Mouse (Mus musculus) embryo, embryonic 10.5 days (tissue): ENCODE results near the gene Zfp882.
"Not testable (repeated sequence)": the region's sequence is repeated elsewhere in the genome, so short reads cannot be mapped to it uniquely, and the experiment has no call there.

Experiments
- DNase-seq: peaks from one replicate; pipeline ENCODE4 v3.0.0-alpha.2; 2015; ENCODE audit warnings: low spot score

Gene Zfp882

DNA sequence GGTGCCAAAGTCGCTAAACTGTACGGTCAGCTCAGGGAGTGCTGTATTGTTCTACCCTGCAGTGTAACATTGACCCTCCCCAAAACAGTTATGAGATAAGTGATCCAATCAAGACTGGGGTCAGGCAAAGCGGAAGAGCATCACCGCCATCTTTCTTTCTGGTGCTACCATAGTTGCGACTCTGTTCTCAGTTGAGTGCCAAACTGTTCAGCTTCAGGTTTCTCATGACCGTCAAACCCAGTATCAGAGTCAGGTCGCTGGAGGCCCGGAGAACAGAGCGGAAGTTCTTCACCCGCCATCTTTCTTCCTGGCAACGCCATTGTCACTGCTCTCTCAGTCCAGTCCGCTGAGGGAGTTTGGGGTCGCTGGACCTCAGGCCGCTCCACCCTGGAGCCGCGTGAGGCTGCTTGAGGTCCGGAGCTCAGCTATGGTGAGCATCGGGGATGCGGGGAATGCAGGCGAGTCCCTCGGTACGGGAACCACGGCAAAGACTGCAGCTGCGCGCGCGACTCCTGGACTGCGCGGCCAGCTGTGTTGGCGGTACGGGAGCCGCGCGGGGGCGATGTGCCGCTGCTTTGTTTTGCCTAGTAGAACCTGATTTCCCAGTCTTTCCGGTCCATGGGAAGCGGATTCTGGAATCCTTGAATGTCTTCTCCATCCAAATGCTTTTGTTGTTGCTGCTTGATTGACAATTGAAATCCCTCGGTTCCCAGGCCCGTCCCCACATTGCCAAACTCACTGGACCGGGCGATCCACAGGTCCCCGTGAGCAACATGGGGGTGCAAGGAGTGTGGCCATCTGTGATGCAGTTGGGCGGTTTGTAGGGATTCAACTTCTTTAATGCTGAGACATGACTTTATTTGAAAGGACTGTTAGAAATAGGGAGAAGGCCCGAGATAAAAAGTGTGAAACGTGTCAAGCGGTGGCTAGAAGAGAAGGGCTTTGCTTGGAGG lies at the start of gene Zfp882, which contains the start of gene Zfp617:
Gene Zfp882, plus strand, starts transcription at position 300 of the 953 bp plus-strand sequence.
Gene Zfp617, plus strand, starts transcription at position 327 of the 953 bp plus-strand sequence.
- peak; percentile 89 for DNase-seq

- DNase-seq: not testable (repeated sequence)
Observed at GRCm38 (mm10) chr8:71861551-71861950, 46.9 kb upstream of the Zfp882 start.

DNA sequence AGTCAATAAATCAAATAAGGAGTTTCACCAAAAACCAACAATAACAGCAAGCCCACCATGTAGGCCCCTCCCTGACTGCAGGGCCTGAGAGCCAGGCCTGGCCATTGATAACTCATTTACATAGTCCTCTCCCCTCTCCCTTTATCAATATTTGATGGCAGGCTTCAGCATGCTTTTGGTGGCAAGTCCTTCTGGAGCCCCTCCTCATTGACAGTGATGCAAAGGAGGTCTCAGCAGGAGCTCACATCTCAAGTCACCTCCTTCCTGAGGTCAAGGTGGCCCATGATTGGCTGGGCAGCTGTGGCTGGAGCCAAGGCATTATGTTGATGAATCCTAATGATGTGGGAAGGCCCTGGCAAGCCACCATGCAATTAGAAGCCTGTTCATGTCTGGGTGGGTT lies 46.4 kb upstream of the Zfp882 start:
- DNase-seq: not testable (repeated sequence)

DNA sequence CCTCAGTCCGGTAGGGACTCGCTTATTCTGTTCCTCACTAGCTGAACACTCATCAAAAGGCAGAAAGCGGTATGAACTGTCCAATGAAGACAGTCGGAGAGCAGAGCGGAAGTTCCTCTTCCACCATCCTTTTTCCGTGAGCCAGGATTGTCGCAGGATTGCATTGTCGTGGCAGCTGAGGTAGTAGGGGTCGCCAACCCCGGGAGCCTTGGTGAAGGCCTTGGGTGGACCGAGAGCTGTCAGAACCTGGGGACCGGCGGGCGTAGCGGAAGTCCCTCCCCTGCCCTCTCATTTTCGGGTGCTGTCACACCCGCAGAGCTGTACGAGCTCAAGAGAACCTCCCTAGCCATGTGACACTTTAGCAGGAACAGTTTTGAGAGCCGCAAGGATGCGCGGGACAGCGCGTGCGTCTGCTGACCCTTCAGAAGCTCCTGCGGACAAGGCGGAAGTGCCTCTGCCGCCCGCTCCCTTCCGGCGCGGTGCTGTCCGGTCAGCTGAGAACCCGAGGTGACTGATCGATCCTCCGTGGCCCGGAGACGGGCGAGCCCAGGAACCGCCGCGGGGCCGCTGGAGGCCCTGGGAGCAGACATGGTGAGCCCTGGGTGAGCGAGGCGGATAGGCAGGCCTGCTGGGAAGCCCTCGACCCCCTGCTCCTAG lies 26.7 kb upstream of the Zfp882 start, which contains the start of gene Zfp709:
Gene Zfp709, plus strand, starts transcription at position 402 of the 657 bp plus-strand sequence.
- DNase-seq: peak; percentile 75

DNA sequence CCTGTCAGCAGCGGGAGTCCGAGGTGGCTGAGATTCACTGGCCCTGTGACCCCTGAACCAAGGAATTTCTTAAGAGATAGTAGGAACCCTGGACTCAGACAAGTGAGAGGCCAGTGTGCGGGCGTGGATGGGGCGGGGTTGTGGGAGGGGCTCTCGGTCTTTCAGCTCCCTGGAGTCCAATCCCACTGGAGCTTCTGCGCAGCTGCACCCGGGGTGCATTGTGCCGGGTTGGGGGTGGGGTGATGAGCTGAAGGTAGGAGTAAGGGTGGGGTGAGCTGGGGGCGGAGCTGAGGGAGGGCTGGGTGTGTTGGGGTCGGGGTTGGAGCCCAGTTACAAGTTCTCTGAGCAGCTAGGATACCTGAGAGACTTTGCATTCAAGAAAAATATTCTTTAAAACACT lies 7.7 kb upstream of the Zfp882 start:
- not testable (repeated sequence) for DNase-seq

- not testable (repeated sequence) for DNase-seq
Observed at GRCm38 (mm10) chr8:71903084-71903483, 5.3 kb upstream of the Zfp882 start.

DNA sequence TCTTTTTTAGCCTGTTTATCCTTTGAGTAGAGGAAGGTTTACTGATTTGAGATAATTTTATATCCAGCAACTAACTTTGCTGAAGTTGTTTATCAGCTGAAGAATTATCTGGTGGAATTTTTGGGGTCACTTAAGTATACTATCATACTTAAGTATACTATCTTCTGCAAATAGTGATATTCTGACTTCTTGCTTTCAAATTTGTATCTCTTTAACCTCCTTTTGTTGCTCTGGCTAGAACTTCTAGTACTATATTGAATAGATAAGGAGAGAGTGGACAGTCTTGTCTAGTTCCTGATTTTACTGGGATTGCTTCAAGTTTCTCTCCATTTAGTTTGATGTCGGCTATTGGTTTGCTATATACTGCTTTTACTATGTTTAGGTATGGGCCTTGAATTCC lies 1.6 kb upstream of the Zfp882 start:
- DNase-seq: no peak

GRCm38 (mm10) chr8:71907798-71908257 lies 580 bp upstream of the Zfp882 start:
- no peak for DNase-seq

GRCm38 (mm10) chr8:71912286-71912685 lies 3.9 kb downstream of the Zfp882 start:
- no peak for DNase-seq

GRCm38 (mm10) chr8:71922567-71923401 lies 14.4 kb downstream of the Zfp882 start:
- peak; percentile 97 for DNase-seq

DNA sequence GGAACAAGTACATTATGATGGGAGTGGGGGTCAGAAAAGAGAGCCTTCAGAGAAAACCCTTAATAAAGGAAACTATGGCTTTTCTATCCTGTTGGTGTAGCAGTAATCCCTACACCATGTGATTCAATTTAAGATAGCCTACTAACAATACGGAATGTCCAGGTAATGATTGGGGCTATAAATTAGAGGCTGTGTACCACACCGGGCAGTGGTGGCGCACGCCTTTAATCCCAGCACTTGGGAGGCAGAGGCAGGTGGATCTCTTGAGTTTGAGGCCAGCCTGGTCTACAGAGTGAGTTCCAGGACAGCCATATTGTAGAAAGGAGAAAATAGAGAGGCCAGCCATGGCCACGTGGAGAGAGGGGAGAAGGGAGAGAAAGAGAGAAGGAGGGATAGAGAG lies 17.4 kb downstream of the Zfp882 start:
- no peak for DNase-seq

- DNase-seq: no peak
Observed at GRCm38 (mm10) chr8:71926551-71926950, 18.1 kb downstream of the Zfp882 start.

GRCm38 (mm10) chr8:71927779-71928178 lies 19.4 kb downstream of the Zfp882 start:
- no peak for DNase-seq

DNA sequence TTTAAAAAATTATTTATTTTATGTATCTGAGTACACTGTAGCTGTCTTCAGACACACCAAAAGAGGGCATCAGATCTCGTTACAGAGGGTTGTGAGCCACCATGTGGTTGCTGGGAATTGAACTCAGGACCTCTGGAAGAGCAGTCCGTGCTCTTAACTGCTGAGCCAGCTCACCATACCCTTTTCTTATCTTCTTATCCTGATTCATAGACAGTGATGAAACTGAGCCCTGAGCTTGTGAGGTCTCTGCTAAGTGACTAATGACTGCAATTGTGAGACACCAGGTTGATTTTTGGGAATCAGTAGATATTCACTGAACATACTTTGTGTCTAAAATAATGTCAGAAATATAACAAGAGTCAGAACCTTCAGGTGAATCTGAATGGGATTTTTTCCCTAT lies 29.6 kb downstream of the Zfp882 start:
- not testable (repeated sequence) for DNase-seq

DNA sequence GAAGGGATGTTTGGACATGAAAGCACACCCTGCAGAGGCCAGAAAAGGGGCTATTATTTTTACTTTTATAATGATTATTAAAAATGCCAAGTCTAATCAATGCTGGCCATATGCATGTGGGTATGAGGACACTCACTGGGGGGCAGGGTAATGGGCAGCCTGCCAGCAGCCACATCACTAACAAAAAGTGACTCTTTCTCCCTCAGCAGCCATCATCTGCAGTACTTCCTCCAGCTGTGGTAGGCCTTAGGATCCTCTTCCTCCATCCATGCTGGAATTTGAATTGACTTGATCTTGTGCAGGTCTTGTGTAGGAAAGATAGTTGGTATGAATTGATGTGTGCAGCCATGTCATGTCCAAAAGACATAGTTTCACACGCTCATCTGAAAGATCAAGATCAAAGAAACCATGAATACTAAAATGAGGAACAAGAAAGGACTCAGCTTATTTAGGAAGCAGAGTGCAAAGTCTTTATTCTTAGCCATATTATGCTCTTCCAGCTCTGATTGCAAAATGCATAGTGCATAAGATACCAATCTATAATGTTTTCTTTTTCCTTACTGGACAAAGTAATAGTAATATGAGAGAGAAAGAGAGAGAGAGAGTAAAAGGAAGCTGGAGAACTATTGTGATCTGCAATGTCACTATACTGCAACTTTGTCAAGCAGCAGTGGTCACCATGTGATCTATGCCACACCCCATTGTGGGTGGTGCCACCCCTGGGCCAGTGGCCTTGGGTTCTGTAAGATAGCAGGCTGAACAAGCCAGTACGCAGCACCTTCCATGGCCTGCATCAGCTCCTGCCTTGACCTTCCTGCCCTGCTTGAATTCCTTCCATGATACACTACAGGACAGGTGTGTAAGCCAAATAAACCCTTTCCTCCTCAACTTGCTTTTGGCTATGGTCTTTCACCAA lies 32.1 kb downstream of the Zfp882 start:
- DNase-seq: no peak

- DNase-seq: no peak
Observed at GRCm38 (mm10) chr8:71941776-71942175, 33.4 kb downstream of the Zfp882 start.

DNA sequence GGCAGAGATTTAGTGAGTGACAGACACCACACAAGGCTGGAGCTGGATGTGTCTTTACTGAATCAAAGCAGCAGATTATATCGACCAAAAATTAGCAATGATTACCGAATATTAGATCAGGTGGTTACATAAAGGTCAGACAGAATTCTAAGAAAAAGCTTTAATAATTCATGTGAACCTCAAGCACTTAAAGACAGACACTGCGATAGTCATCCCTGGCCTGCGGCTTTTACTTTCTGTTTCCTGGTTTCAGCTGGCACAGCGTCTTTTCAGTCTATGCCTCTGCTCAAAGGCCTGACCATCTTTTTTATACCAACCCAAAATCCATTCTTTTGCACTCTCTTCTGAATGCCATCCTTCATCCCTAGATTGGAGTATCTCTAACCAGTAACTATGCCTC lies 40.2 kb downstream of the Zfp882 start:
- no peak for DNase-seq

GRCm38 (mm10) chr8:71950482-71951221 lies 42.2 kb downstream of the Zfp882 start, which contains the start of gene Zfp961:
Zfp961 (plus strand) TSS chr8:71951038.
- peak; percentile 99 for DNase-seq

DNA sequence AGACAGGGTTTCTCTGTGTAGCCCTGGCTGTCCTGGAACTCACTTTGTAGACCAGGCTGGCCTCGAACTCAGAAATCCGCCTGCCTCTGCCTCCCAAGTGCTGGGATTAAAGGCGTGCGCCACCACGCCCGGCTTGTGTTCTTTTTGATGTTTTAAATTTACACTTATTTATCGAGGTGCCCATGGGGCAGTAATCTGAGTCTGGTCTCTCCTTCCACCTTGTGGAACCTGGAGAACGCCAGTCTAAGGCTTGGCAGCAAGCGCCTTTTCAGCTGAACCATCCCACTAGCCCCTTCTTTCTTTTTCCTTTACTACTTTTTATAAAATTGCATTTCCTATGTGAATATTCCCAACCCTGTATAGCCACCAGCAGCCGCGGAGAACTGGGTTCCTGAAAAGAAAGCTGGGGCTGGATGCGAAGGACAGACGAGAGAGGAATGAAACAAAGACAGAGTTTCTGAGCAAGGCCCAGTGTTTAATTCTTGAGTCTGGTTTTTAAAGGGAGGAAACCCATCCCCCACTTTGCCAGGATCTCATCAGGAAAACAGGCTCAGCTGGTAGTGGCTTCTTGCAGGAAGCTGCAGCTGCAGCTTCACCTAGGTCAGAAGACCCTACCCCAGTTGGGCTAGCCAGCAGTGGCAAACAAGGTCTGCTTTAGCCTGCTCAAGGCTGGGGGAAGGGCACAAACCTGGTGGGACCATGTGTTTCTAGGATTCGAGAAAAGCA lies 43.2 kb downstream of the Zfp882 start:
- peak; percentile 31 for DNase-seq
